Mouse (Mus musculus) olfactory bulb, adult 2 months (tissue): ENCODE measurements around the gene Tpp2.

Source experiments
- CTCF ChIP-seq: fragments of 200-500 bp; IDR thresholded peaks from 2 replicates; pipeline ENCODE4 v1.5.1; 2012; ENCODE audit warnings: low read depth, mild to moderate bottlenecking, low read length, moderate library complexity; ENCODE audit not compliant: insufficient read depth
- POLR2A ChIP-seq: fragments of 200-500 bp; IDR thresholded peaks from 2 replicates; pipeline ENCODE4 v1.6.1; 2012; ENCODE audit warnings: mild to moderate bottlenecking, low read depth, low read length, moderate library complexity; ENCODE audit not compliant: insufficient read depth

GRCm38 (mm10) chr1:43953679-43954078, 20.2 kb downstream of the Tpp2 start:
- TF ChIP-seq CTCF (no peak), POLR2A (no peak)
